Mouse (Mus musculus) kidney, postnatal 0 days (tissue): ENCODE results near the gene Olfr1291-ps1. TPM values are rescaled to one million over a fixed set of nuclear protein-coding genes. Genes with fewer than 3 reads are reported as not detected.

Experiments used
- ATAC-seq: fragments of 200-750 bp; cut with Nextera tagmentation; replicated peaks from 2 replicates; pipeline ENCODE4 v1.8.0; 2017; ENCODE audit warnings: low read depth, moderate number of reproducible peaks, moderate TSS enrichment, moderate library complexity; ENCODE audit not compliant: low FRiP score
- DNase-seq: peaks from one replicate; pipeline ENCODE4 v3.0.0-alpha.2; 2016; ENCODE audit warnings: low spot score
- H3K27ac ChIP-seq: fragments of 300-500 bp; sonication (generic); 2 replicates; pipeline ENCODE4 v1.5.1; 2014; ENCODE audit warnings: mild to moderate bottlenecking
- H3K27me3 ChIP-seq: fragments of 300-500 bp; sonication (generic); 2 replicates; pipeline ENCODE4 v1.6.1; 2014; ENCODE audit warnings: low read length, mixed read lengths; ENCODE audit not compliant: insufficient read depth
- H3K36me3 ChIP-seq: fragments of 300-500 bp; sonication (generic); 2 replicates; pipeline ENCODE4 v1.6.1; 2014; ENCODE audit warnings: low read length, mixed read lengths; ENCODE audit not compliant: insufficient read depth
- H3K4me1 ChIP-seq: fragments of 300-500 bp; sonication (generic); replicated peaks from 2 replicates; pipeline ENCODE4 v1.6.1; 2014; ENCODE audit warnings: antibody characterized with exemption, low read length, mixed read lengths; ENCODE audit not compliant: insufficient read depth
- H3K4me2 ChIP-seq: fragments of 300-500 bp; sonication (generic); 2 replicates; pipeline ENCODE4 v1.6.1; 2014; ENCODE audit warnings: mild to moderate bottlenecking, low read length, moderate library complexity, mixed read lengths
- H3K4me3 ChIP-seq: fragments of 300-500 bp; sonication (generic); replicated peaks from 2 replicates; pipeline ENCODE4 v1.5.1; 2014; ENCODE audit warnings: low read depth, low read length
- H3K9ac ChIP-seq: fragments of 300-500 bp; sonication (generic); 2 replicates; pipeline ENCODE4 v1.6.1; 2014; ENCODE audit warnings: low read depth, low read length
- H3K9me3 ChIP-seq: fragments of 300-500 bp; sonication (generic); replicated peaks from 2 replicates; pipeline ENCODE4 v1.6.1; 2016; ENCODE audit warnings: low read length, inconsistent platforms, mixed read lengths
- CTCF ChIP-seq: IDR thresholded peaks from 2 replicates; pipeline ENCODE4 v1.5.1; 2016; ENCODE audit warnings: antibody characterized with exemption, low read depth, mild to moderate bottlenecking, moderate library complexity
- WGBS: fragments of 180-500 bp; shearing (Covaris S2); extraction: QIAGEN DNeasy Blood & Tissue Kit; methylation state at CpG from one replicate; pipeline ENCODE4 v1.1.7; 2014; 5-methylcytosine and 5-hydroxymethylcytosine counted together
- polyA plus RNA-seq: library from polyadenylated mRNA; unstranded; fragments of >200 nt; fragmentation: Nextera tagmentation; extraction: Ambion mirVana; gene quantifications from 2 replicates; pipeline ENCODE4 v1.2.1, GENCODE M21; 2015

The Olfr1291-ps1 gene
- polyA plus RNA-seq, 1 experiment from 2014 or later: not detected

GRCm38 (mm10) chr2:111524903-111525302 lies 27.9 kb downstream of the Olfr1291-ps1 start, which contains the start of gene Olfr1293-ps:
Gene Olfr1293-ps, plus strand, starts transcription at chr2:111525203.
- Histone ChIP-seq H3K4me3 (no peak within 1 kb of the TSS), H3K9ac (no peak within 1 kb of the TSS), H3K9me3 (no peaks in the 10 kb centered on the region), H3K4me2 (no peak within 1 kb of the TSS), H3K27ac (no peak within 1 kb of the TSS), H3K4me1 (no peaks in the 10 kb centered on the region), H3K27me3 (no peaks in the 10 kb centered on the region), H3K36me3 (no peaks in the 10 kb centered on the region)
- WGBS: 91% methylated on average over 1 of the region's 1 CpGs
- DNase-seq (no peak), ATAC-seq (no peak)
- TF ChIP-seq CTCF: no peak

- Histone ChIP-seq H3K27me3 (no peaks in the 10 kb centered on the region), H3K4me3 (no peak within 1 kb of the TSS), H3K4me2 (no peak within 1 kb of the TSS), H3K9me3 (no peaks in the 10 kb centered on the region), H3K9ac (no peak within 1 kb of the TSS), H3K27ac (no peak within 1 kb of the TSS), H3K36me3 (no peaks in the 10 kb centered on the region), H3K4me1 (no peaks in the 10 kb centered on the region)
- DNase-seq (no peak), ATAC-seq (no peak)
- WGBS: 52% methylated on average over 1 of the region's 1 CpGs
- no peak for TF ChIP-seq CTCF
These were observed 43.2 kb downstream of the Olfr1291-ps1 start, which contains the start of gene Olfr1294 for GRCm38 (mm10) chr2:111540191-111540590. Gene Olfr1294, minus strand, starts transcription at chr2:111540291.

Other genes starting within 250 kb of the Olfr1291-ps1 start
- not detected in 2 replicates for gene Olfr1276, start 242.7 kb upstream of the Olfr1291-ps1 start, polyA plus RNA-seq
- gene Olfr1277, start 223.1 kb upstream of the Olfr1291-ps1 start, polyA plus RNA-seq: not detected in 2 replicates
- gene Olfr1278, start 207.0 kb upstream of the Olfr1291-ps1 start, polyA plus RNA-seq: not detected in 2 replicates
- not detected in 2 replicates for gene Olfr1279, start 196.5 kb upstream of the Olfr1291-ps1 start, polyA plus RNA-seq
- gene Olfr1280, start 183.2 kb upstream of the Olfr1291-ps1 start, polyA plus RNA-seq: not detected in 2 replicates
- not detected in 2 replicates for gene Olfr1281, start 170.7 kb upstream of the Olfr1291-ps1 start, polyA plus RNA-seq
- not detected in 2 replicates for gene Olfr1282, start 161.1 kb upstream of the Olfr1291-ps1 start, polyA plus RNA-seq
- not detected in 2 replicates for gene Olfr1283, start 130.4 kb upstream of the Olfr1291-ps1 start, polyA plus RNA-seq
- gene Olfr1284, start 121.7 kb upstream of the Olfr1291-ps1 start, polyA plus RNA-seq: not detected in 2 replicates
- gene Olfr1286, start 74.1 kb upstream of the Olfr1291-ps1 start, polyA plus RNA-seq: not detected in 2 replicates
- not detected in 2 replicates for gene Olfr1287, start 48.0 kb upstream of the Olfr1291-ps1 start, polyA plus RNA-seq
- not detected in 2 replicates for gene Olfr1288, start 23.1 kb upstream of the Olfr1291-ps1 start, polyA plus RNA-seq
- gene Olfr1289, start 16.4 kb upstream of the Olfr1291-ps1 start, polyA plus RNA-seq: not detected in 2 replicates
- gene Olfr1290, start 3.4 kb upstream of the Olfr1291-ps1 start, polyA plus RNA-seq: not detected in 2 replicates
- gene Olfr1293-ps, start 28.0 kb downstream of the Olfr1291-ps1 start, polyA plus RNA-seq: not detected in 2 replicates
- not detected in 2 replicates for gene Olfr1294, start 43.1 kb downstream of the Olfr1291-ps1 start, polyA plus RNA-seq
- not detected in 2 replicates for gene Olfr1295, start 72.5 kb downstream of the Olfr1291-ps1 start, polyA plus RNA-seq
- gene Olfr1297, start 129.3 kb downstream of the Olfr1291-ps1 start, polyA plus RNA-seq: not detected in 2 replicates
- not detected in 2 replicates for gene Olfr1298, start 152.0 kb downstream of the Olfr1291-ps1 start, polyA plus RNA-seq
- not detected in 2 replicates for gene Olfr1299, start 164.2 kb downstream of the Olfr1291-ps1 start, polyA plus RNA-seq